Comparison of ENCODE assay signal across 8 mouse cellular contexts in genomic region chr10:76344711-76345539, GRCm38 (mm10). TPM values are rescaled to one million over a fixed set of nuclear protein-coding genes. Genes with fewer than 3 reads are reported as not detected.
DNase-seq lines count a peak whose midpoint lies in the region; ATAC-seq and TF ChIP-seq lines count a peak whose summit lies in the region.

TSS of gene Dip2a (minus strand) at chr10:76345291.

- no peaks in the 10 kb centered on the region for H3K9me3 ChIP-seq in hindbrain, embryonic 10.5 days
- no peaks in the 10 kb centered on the region for H3K9me3 ChIP-seq in lung, postnatal 0 days (ENCODE audit: low read length)

- peak within 1 kb of the TSS; percentile 78 for H3K4me2 ChIP-seq in lung, postnatal 0 days (replicated peaks; ENCODE audit: low read depth, low read length)

- peak; percentile 93 for ATAC-seq in frontal cortex, adult (ENCODE audit: low TSS enrichment)
- ATAC-seq in lung, postnatal 0 days = peak; percentile 96

- H3K27me3 ChIP-seq in hindbrain, embryonic 10.5 days (ENCODE audit: insufficient read depth, poor library complexity, severe bottlenecking) = no peaks in the 10 kb centered on the region
- H3K27me3 ChIP-seq in lung, postnatal 0 days (replicated peaks; ENCODE audit: insufficient read depth, low read length) = no peaks in the 10 kb centered on the region

- WGBS in hindbrain, embryonic 10.5 days = under 1% methylated on average over 94 of the region's 94 CpGs
- 1% methylated on average over 70 of the region's 94 CpGs for WGBS in lung, postnatal 0 days

- peak; percentile 55 for DNase-seq in MEL-GATA-1-ER (ENCODE audit: extremely low read depth, low read depth)
- peak; percentile 96 for DNase-seq in cerebellum, adult 8-10 months
- peak; percentile 92 for DNase-seq in hindbrain, embryonic 10.5 days (ENCODE audit: low spot score)
- peak; percentile 94 for DNase-seq in layer of hippocampus, adult 9-11 months
- peak; percentile 95 for DNase-seq in lung, postnatal 0 days (ENCODE audit: low spot score)
- peak; percentile 95 for DNase-seq in ovary, postnatal 14 days (ENCODE audit: low spot score)
- peak; percentile 97 for DNase-seq in thymus, postnatal 14 days

- peaks cover 23% of the 10 kb centered on the region for H3K4me1 ChIP-seq in hindbrain, embryonic 10.5 days (replicated peaks)
- H3K4me1 ChIP-seq in lung, postnatal 0 days (ENCODE audit: insufficient read depth, low read depth, low read length) = peaks cover 4% of the 10 kb centered on the region; the same call in 1 of the 2 replicates

- H3K36me3 ChIP-seq in hindbrain, embryonic 10.5 days = peaks cover 10% of the 10 kb centered on the region
- peaks cover 3% of the 10 kb centered on the region; the same call in 1 of the 2 replicates for H3K36me3 ChIP-seq in lung, postnatal 0 days (ENCODE audit: insufficient read depth, low read length)

- peak within 1 kb of the TSS; percentile 75 for H3K9ac ChIP-seq in lung, postnatal 0 days (replicated peaks; ENCODE audit: low read depth)

- H3K27ac ChIP-seq in hindbrain, embryonic 10.5 days = peak within 1 kb of the TSS; percentile 94
- H3K27ac ChIP-seq in lung, postnatal 0 days (ENCODE audit: low read length) = peak within 1 kb of the TSS; percentile 51

- no peak for TF ChIP-seq EP300 in lung, postnatal 0 days (IDR thresholded peaks at IDR 0.05)

- H3K4me3 ChIP-seq in hindbrain, embryonic 10.5 days = peak within 1 kb of the TSS; percentile 72
- H3K4me3 ChIP-seq in lung, postnatal 0 days (ENCODE audit: low read depth, low read length) = peak within 1 kb of the TSS; percentile 63

- peak; percentile 23; the same call in 1 of the 2 replicates for TF ChIP-seq CTCF in lung, postnatal 0 days (IDR thresholded peaks at IDR 0.05)

RNA-seq across cellular contexts. Expression of gene Dip2a, which starts in this region (rescaled TPM):
- 6.0 and 8.2 TPM in 2 replicates for polyA plus RNA-seq in hindbrain, embryonic 10.5 days (2016; fragmentation: Nextera tagmentation; extraction: Ambion mirVana)
- polyA plus RNA-seq in lung, postnatal 0 days (2015; fragmentation: Nextera tagmentation; extraction: Ambion mirVana) = 7.2 and 8.1 TPM in 2 replicates

Comparison
In these comparisons a context has a peak if more than half of its experiments do, and no peak if none do; other contexts are left out.
1. Peak in every context shown above with its lines: DNase-seq, ATAC-seq, H3K4me3 ChIP-seq and H3K27ac ChIP-seq.